ENCODE assay signal across 11 mouse cellular contexts in the genomic region with DNA sequence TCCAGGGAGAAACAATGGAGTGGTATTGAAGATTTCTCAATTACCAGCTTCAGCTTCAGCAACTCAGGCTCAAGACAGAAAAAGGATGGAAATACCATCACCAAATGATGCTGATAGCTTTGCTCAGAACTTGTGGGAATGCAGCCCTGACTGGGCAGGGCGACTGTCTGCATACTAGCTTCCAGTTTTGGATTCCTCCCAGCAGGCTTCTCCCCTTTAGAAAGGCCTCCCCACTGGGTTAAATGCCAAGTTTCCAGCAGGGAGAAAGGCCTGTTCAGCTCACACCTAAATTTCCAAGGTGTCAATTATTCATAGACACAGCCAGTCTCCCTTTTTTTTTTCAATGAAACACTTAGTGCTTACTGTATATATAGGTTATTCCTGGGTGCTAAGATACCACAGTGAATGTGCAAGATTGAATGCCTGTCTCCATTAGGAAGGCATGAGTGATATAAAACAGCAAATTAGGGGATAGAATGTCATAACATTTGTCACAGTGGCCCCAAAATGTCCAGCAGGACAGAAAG.
A peak's percentile ranks its signal among the peaks of the same experiment; 100 is the strongest.
DNase-seq lines count a peak whose midpoint lies in the region; ATAC-seq lines count a peak whose summit lies in the region.
"Had no signal": no experiment of that assay in that cellular context is flagged by ENCODE, and none has a peak within 500 bp of the region (broad histone marks: within the 10 kb centered on the region; RNA-seq: fewer than 3 reads in every experiment).

No protein-coding gene starts in this region.

- 8% methylated on average over 1 of the region's 1 CpGs for WGBS in intestine, embryonic 15.5 days
- WGBS in intestine, embryonic 16.5 days: 43% methylated on average over 1 of the region's 1 CpGs

- H3K4me2 ChIP-seq in intestine, embryonic 15.5 days (replicated peaks): no peak overlapping the region
- H3K4me2 ChIP-seq in intestine, embryonic 16.5 days (ENCODE audit: low read depth, low read length): no peak overlapping the region
- H3K4me2 ChIP-seq: hindbrain, embryonic 15.5 days had no signal

- H3K36me3 ChIP-seq in intestine, embryonic 15.5 days: no peaks in the 10 kb centered on the region
- no peaks in the 10 kb centered on the region for H3K36me3 ChIP-seq in intestine, embryonic 16.5 days (ENCODE audit: control insufficient read depth, insufficient read depth, low read length)
- H3K36me3 ChIP-seq: hindbrain, embryonic 15.5 days had no signal

- 0 out of 2 replicates have a peak, but pooled peaks have one; percentile 45 for ATAC-seq in intestine, embryonic 15.5 days
- no peak for ATAC-seq in intestine, embryonic 16.5 days
- ATAC-seq: liver, postnatal 0 days; Patski had no signal

- H3K27me3 ChIP-seq in intestine, embryonic 15.5 days (replicated peaks): no peaks in the 10 kb centered on the region
- no peaks in the 10 kb centered on the region for H3K27me3 ChIP-seq in intestine, embryonic 16.5 days (replicated peaks; ENCODE audit: control insufficient read depth, insufficient read depth, low read length)
- H3K27me3 ChIP-seq: hindbrain, embryonic 15.5 days; Patski had no signal

- H3K9ac ChIP-seq in intestine, embryonic 15.5 days: no peak overlapping the region
- no peak overlapping the region for H3K9ac ChIP-seq in intestine, embryonic 16.5 days (ENCODE audit: low read depth, low read length)
- H3K9ac ChIP-seq: hindbrain, embryonic 15.5 days; liver, postnatal 0 days had no signal

- peak; percentile 4 to 12 for DNase-seq in cerebellum, postnatal 36 days
- no peak for DNase-seq in cerebellum, adult 18-20 months
- peak; percentile 3 for DNase-seq in urinary bladder, postnatal 14 days (ENCODE audit: low spot score)
- DNase-seq in urinary bladder, postnatal 10 days (ENCODE audit: low spot score): no peak
- DNase-seq in thymus, postnatal 10 days (ENCODE audit: low spot score in 2 of 2): no peak
- DNase-seq in ovary, adult 18-20 months (ENCODE audit: low spot score): no peak
- DNase-seq: liver, postnatal 0 days had no signal

- H3K4me1 ChIP-seq in intestine, embryonic 15.5 days (replicated peaks): no peaks in the 10 kb centered on the region; the same call in 1 of the 2 replicates
- 0 out of 2 replicates have a peak, but pooled peaks cover 4% of the 10 kb centered on the region for H3K4me1 ChIP-seq in intestine, embryonic 16.5 days (ENCODE audit: control insufficient read depth, insufficient read depth, low read length)

- no peak overlapping the region for H3K27ac ChIP-seq in intestine, embryonic 15.5 days
- no peak overlapping the region for H3K27ac ChIP-seq in intestine, embryonic 16.5 days (ENCODE audit: low read length)
- H3K27ac ChIP-seq: hindbrain, embryonic 15.5 days had no signal

- no peak overlapping the region for H3K4me3 ChIP-seq in intestine, embryonic 15.5 days (replicated peaks)
- H3K4me3 ChIP-seq in intestine, embryonic 16.5 days (ENCODE audit: low read length): no peak overlapping the region
- H3K4me3 ChIP-seq: hindbrain, embryonic 15.5 days had no signal

- no peaks in the 10 kb centered on the region for H3K9me3 ChIP-seq in intestine, embryonic 15.5 days
- H3K9me3 ChIP-seq in intestine, embryonic 16.5 days (ENCODE audit: control insufficient read depth, low read length): no peaks in the 10 kb centered on the region
- H3K9me3 ChIP-seq: hindbrain, embryonic 15.5 days had no signal

Comparison
In these comparisons a context has a peak if more than half of its experiments do, and no peak if none do; other contexts are left out.
1. DNase-seq: peak in cerebellum, postnatal 36 days (2 of 2) and urinary bladder, postnatal 14 days (single experiment); none in cerebellum, adult 18-20 months (0 of 2), urinary bladder, postnatal 10 days (single experiment), thymus, postnatal 10 days (0 of 2) and ovary, adult 18-20 months (single experiment).